Mouse (Mus musculus): ENCODE measurements around the gene Zfyve28.
A peak's percentile ranks its signal among the peaks of the same experiment; 100 is the strongest.

Zfyve28 gene

DNA sequence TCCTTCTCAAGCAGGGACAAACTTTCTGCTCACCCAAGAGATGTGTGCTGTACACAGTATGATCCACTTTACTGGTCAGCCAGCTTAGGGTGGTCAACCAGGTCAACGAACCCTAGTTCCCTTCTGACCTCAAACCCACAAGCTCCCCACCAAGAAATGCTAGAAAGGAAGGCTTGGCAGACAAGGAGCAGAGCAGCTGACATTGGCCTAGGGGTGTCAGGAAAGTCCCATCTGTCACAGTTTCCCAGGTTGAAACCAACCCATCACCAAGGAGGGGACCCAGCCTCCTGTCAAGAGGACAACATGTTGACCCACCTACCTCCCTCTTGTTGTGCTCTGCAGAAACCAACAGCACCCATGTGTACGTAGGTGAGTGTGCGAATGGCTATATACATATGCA lies 41.8 kb downstream of the Zfyve28 start:
- DNase-seq = no peak

DNA sequence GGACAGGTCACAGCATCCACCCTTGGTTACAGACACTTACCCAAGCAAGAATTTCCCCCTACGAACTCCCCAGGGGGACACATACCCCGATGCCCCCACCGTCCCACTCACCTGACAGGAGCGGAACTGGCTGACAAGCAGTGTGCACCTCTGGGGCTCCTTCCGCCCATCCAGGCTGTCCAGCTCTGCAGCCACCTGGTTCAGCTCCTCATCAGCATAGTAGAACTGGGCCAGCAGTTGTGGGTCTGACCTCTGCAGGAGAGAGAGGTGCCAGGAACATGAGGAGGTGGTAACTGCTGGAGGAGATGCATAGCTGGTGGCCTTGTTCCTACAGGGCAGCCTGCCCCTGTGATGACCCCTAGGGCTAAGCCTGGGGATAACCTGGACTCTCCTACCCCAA lies 45.2 kb downstream of the Zfyve28 start:
- no peak for DNase-seq

DNA sequence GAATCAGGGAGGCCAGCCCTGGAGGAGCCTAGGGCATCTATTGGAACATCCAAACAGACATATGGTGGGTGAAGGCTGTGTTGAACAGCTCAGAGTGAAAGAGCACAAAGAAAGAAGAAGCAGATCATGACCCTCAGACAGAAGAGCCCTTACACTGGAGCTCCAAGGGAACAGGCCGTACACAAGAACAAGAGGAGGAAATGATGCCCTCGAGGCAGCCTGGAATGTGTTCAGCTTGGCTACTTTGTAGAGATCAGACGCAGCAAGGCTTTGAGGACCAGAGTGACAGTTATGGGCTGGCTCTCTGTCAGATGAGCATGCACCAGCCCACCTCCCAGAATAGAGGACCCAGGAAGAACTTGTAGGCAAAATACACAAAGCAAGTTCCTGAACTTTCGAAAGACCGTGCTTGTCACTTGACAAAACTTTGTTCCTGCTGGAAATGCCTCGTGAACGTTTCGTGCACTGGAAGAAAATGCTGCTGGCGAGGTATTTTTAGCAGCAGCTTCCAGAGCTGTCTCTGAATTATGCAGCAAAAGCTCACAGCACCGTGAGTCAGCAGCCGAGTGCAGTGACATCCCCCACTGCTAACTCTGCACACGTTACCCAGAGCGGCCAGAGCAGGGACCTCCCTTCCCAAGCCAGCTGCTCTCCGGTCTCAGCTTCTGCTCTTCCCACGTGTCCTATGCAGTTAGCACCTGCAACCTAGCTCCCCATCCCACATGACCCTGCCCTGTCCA lies 45.9 kb downstream of the Zfyve28 start:
- DNase-seq = no peak

DNA sequence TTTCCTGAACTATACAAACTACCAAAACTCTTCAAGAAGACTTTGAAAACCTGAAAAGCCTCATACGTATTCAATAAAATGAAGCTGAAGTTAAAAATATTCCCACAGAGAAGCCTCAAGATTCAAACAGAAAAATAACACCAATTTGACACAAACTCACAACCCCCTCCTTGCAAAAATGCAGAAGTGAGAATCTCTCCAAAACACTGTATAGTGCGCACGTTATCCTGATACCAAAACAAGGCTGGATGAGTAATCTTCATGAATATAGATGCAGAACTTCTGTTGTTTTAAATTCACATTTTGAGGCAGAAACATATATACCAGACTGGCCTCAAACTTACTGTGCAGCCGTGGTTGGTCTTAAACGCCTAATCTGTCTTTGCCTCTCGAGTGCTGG lies 49.8 kb downstream of the Zfyve28 start:
- DNase-seq = no peak

DNA sequence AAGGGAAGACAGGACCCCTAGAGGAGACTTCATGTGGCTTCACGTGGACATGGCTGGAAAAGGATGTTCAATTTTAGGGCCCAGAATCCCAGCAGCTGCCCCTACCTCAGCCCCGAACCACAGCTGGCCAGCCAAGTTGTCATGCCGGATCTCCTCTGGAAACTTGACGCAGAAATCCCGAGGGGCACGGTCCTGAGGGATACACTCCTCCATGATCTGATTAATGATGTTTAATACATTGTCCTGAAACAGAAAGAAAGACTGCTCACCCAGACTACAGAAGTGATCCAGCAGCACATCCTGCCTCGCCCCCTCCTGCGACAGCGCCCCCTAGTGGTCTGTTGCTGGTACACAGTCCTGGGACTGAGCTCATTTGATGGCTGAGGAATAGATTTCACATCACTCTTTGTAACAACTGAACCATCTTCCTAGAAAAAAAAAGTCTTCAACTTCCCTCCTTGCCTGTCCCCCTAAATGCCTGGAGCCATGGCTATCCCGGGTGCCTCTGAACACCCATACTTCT lies 52.3 kb downstream of the Zfyve28 start:
- no peak for DNase-seq

DNA sequence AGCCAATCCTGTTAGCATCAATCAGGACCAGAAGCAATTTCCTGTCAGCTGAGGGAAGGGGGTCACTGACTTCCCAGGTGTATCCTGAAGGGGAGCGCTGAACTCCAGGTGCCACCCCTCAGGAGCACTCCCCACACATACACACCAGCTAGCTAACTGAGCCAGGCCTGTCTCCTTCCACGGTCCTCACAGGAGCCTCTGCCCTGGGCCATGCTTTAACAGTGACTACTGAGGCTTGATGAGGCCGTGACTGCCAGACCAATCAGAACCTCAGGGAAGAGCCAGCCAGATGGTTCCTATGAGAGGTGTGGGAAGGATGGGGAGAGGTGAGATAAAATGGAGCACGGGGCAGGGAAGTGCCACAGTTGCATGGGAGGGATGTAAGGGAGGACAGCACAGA lies 53.2 kb downstream of the Zfyve28 start:
- no peak for DNase-seq

DNA sequence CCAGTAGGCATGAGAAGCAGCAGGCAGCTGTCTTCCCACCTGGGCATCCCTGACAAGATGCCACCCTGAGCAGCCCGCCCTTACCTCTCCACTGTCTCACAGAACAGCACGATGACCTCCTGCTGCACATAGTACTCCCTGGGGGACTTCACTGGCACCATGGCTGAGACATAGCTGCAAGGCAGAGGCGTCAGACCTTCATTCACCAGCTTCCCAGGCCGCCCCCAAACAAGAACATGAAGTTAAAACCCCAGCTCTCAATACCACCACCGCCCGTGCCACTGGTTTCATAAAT lies 55.1 kb downstream of the Zfyve28 start:
- no peak for DNase-seq

DNA sequence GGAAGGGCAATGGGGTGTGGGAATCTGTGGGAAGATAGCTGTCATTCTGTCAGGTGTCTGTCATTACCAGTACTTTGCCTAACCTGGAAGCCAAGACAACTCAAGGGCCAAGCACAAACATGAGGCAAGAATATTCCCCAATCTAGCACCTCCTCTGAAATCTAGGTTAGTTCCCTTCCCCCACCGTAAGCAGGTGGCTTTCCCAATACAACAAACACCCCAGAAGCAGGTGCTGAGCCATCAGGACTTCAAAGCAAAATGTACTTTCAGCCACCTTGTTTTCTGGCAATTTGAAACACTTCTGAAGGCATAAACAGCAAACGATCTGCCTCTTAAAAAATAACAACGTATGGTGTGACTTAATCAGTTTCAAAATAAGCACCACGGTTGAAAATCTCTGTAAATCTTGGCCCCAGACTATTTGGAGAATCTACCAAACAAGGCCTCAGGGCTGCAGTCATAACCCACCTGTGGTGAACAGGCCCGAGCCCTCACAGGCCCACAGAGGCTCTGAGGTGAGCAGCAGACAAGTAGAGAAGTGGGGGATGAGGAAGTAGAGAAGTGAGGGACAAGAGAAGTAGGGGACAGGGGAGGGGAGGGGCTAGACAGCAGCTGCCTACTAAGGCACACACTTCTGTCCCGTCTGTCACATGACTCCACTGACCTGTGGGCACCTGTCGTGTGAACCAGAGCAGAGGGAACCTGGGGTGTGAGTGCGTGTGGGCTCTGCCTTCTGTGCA lies 55.6 kb downstream of the Zfyve28 start:
- no peak for DNase-seq

DNA sequence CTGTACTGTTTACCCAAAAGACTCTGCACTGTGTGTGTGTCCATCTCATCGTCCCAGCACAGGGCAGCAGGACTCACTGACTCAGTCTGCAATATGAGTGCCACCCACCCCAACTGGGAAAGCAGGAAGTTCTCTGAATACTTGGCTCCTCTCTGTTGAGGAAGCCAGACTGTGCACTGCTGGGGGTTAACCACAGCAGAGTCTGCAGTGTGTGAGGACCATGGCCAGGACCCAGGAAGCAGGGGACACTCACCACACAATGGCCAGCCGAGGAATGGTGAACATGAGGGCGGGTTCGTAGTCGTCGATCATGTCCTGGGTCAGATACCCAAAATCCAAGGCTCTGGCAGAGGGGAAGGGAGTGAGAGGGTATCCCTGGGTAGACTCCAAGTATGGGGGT lies 56.3 kb downstream of the Zfyve28 start:
- DNase-seq = no peak

DNA sequence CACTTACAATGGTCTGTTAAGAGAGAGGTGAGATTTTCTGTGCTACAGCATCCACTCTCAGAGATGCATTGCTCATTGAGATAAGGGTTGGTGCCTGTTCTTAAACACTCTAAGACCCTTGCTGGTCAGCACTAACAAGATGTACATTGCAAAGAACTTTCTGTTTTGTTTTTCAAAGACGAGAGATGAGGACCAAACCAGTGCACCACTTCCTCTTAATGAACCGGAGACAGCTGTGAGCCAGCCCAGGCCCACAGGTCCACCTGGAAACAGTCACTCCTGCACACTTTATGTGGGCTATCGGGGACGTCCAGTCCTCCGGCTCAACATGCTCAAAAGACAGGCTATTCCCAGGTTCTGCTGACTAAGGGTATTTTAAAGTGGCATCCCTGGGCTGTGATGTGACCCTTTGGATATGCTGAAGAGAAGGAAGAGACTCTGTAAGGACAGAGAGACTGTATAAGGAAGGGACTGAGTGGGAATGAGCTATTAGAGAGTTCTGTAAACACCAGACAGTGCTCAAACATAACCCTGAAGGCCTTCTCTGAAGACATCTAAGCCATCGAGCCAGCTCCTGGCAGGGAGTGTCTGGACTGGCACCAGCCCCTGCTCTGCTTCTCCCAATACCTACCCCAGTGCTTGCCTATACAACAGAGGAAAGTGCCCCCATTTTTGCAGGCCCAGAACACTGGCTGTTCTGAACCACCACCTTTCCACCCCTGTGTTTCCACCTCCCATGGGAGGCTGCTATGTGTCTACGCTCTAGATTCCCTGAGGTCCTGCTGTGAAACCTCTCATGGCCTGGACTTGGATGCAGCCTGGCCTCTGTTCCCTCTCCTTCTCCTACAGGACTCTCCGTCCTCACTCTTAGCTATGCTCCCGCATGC lies 57.4 kb downstream of the Zfyve28 start:
- DNase-seq = no peak

DNA sequence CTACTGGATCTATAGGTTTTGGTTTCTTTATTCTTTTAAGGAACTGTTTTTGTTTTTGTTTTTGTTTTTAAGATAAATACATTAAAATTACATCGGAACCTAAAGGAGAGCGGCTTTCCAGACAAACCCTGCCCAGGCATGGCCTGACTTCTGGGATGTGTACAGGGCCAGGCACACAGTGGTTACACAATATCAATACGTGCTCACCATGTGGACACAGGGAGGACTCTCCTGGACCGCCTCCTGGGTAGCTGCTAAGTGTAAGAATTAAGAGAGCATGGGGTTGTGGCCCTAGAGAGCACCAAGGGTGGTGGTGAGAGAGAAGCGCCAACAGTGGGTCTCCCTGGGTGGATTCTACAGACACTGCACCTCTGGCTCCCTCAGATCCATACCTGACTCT lies 58.7 kb downstream of the Zfyve28 start:
- no peak for DNase-seq

DNA sequence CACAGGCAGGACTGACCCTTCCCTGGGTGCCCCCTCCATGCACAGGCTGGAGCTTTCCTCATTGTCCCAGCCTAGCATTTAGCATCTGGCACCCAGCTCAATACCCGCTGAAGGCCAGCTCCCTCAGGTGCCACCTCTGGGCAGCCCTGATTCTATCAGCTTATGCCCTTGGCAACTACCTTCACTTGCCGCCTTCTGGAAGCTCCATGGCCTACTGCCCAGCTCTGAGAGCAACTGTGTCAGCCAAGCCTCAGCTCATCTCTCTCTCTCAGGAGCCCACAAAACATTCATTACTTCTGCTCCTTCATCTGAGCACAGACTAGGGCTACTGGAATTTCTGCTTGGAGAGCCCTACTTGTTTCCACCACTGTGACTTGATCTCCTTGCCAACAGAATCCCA lies 62.7 kb downstream of the Zfyve28 start:
- peak; percentile 54 for DNase-seq

DNA sequence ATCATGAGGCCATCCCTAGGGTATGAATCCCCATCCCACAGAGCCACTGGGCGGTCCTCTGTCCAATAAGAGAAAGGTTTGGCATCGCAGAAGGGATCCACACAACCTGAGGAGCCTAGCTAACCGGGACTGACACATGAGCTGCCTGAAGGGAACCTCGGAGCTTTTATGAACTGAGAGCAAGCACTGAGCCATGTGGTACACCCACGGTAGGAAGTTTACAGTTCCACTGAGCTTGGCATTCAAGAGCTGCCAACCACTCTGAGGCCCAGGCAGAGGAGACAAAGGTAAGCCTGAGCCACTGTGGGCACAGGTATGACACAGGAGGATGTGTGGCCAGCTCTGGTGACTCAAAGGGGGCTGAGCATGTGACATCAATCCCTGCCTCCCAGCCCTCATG lies 63.7 kb downstream of the Zfyve28 start:
- no peak for DNase-seq

DNA sequence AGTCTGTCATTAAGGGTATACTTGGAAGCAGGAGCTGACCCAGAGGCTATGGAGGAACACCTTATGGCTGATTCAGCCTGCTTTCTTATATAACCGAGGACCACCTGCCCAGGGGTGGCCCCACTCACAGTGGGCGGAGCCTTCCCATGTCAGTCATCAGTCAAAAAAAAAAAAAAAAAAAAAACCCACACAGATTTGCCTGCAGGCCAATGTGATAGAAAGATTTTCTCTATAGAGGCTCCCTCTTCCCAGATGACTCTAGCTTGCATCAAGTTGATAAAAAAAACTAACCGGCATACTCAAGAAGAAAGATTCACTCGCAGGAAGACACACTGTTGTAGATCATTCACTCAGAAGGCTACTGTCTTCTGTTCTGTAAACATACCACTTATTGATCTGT lies 68.2 kb downstream of the Zfyve28 start:
- no peak for DNase-seq

DNA sequence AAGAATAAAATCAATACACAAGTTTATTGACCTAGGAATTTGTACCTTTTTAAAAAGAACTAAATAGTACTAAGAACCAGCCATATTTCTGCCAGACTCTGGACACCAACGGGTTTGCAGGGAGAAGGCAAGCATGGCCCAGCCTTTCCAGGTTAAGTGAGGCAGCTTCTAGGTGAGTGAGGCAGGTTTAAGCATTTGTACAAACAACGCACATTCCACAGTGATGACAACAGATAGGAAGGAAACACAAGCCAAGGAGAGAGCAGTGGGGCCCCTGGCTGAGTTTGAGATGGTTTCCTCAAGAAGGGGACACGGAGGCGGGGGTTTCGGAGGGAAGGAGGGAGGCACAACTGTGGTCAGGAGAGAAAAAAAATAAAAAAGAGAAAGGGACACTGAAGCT lies 69.6 kb downstream of the Zfyve28 start:
- no peak for DNase-seq

DNA sequence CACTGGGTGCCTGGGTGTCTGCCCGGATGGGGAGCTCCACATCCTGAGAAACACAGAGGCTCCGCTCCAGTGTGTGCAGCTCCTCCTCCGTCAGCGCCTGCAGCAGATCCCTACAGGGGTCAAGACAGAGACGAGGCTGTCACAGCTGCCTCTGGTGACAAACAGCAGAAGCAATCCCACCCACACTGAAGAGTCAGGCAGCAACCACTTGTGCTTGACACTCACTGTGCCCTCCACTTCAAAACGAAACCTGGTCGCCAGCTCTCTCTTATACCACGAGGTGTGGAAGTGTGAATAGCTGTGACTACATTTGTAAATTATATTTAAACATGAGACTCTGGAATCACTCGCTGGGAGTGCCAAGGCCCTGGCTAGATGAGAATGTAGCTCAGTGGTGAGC lies 70.5 kb downstream of the Zfyve28 start:
- DNase-seq = no peak

DNA sequence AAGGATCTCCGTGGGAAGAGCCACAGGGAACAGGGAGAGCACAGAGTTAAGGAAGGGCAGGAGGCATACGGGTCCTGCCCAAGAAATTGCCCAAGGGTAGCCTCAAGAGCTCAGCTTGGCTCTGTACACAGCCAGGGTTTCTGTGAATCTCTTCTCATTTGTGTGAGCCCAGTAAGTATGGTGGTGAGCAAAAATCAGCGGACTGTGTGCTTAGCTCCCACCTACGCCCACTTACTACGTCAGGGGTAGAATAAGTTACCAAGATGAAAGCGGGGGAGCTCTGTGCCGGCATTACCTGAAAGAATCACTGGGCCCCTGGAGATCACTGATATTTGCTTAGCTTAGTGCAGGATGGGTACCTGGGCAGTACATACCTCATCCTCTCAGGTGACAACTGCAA lies 72.2 kb downstream of the Zfyve28 start:
- DNase-seq = no peak

DNA sequence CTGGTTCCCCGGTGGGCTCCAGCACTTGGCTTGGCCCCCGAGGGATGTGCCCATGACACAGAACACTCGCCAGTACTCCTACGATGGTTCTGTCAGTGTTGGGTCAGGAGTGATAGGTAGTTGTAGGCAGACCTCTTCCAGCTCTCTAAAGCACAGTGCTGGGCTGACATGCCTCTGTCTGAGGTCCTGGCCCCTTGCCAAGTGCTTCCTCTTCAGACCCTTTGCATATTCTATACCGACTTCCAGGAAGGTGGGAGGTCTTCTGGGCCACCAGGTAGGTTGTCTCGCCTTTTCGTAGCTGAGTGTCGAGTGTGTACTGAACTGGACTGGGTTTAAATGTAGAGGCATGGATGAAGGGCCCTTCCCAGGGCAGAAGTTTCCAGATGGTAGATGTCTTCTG lies 74.6 kb downstream of the Zfyve28 start:
- DNase-seq = no peak

DNA sequence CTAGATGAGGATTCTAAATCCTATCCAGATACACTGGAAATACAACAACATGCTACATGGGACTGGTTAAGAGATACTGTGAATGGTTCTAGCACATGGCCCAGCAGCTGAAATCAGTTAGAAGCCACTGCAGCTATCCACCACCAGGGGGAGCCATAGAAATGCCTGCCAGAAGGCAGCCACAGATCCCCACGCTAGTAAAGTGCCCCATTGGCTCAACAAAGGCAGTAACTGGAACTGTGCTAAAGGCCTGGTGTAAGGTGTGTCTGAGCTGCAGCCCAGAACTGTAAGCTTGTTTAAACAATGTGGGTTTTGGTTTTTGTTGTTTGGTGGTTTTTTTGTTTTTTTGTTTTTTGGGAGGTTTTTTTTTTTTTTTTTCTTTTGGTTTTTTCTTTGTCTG lies 78.0 kb downstream of the Zfyve28 start:
- peak; percentile 77 for DNase-seq

DNA sequence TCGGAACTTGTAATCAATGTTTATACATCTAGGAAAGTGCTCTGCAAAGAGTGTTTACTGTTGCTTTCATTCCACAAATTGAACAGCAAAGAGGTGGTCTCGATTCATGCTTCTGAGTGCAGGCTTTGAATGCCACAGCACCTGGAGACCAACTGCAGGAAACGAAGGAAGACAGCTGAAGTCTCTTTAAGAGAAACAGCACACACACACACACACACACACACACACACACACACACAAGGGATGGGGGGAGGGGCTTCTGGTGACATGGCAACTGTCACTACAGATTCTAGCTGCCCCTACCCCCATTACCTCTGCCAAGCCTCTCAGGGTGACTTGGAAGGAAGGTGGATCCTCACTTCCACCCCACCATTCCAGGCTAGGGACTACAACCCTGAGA lies 80.7 kb downstream of the Zfyve28 start:
- no peak for DNase-seq

DNA sequence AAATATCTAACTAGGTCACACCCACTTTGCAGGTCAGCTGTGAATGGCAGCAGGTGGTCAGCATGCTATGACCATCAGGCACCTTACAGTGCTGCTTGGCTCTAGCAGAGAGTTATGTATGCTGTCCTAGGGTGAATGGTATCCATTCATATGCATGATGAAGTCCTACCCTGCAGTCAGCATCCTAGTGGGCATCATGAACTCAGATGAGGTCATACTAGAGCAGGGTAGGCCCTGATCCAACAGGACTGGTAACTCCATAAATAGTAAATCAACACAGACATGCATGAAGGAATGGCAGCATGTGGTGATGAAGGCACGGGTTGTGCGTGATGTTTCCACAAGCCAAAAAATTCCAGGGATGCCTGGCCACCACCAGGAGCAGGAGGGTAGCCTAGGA lies 82.5 kb downstream of the Zfyve28 start:
- no peak for DNase-seq

DNA sequence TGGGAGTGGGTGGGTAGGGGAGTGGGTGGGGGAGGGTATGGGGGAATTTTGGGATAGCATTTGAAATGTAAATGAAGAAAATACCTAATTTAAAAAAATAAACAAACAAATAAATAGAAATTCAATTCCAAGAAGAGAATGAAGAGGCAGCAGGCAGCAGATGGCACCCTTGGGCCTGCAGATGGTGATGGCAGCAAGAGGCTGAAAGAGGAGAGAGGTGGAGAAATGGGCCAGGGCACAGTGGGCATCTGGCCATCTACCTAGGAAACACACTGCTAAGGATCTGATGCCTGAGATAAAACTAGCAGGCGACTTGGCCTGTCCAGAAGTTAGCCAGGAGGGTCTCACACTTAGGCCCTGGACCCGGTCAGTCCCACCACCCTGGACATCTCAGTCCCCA lies 83.3 kb downstream of the Zfyve28 start:
- peak; percentile 82 for DNase-seq

DNA sequence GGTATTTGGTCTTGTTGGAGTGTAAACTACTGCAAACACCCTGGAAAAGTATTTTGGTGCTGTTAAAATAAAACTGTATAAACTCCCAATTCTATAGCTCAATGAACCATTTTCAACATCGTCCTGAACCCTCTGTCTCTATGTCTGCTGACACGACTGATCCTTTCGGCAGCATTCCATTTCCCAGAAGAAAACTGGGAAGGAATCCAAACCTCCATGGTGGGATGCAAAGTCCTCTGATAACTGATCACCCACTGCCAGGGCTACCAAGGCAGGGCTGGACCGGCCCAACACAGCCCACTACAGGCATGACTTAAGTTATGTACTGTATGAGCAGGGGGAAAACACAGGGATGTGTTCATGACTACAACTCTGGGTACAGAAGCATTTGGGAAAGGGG lies 86.2 kb downstream of the Zfyve28 start:
- DNase-seq = no peak

DNA sequence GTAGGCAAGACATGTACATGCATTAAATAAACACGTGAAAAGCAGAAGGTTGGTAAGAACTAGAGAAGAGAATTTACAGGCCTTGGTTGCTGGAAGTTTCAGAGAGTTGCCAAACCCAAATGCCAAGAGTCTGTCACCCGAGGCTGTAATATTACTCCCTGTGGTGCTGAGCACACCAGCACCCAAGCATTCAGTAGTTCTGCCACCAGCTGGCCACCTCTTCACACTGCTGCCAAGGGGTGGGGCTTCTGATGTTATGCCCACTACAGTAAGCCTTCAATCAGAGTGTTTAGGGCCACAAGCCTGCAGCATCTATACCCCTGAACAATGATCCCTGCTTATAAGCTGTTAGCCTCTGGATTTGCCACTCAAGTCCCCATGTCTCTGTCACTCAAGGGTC lies 86.9 kb downstream of the Zfyve28 start:
- DNase-seq = no peak
